Mouse (Mus musculus): ENCODE results near the gene Aldh3b1.

Gene Aldh3b1

GRCm38 (mm10) chr19:3910206-3910605 lies 19.4 kb downstream of the Aldh3b1 start:
- no peak for DNase-seq (ENCODE audit: low spot score)

GRCm38 (mm10) chr19:3907876-3908660 lies 21.5 kb downstream of the Aldh3b1 start:
- DNase-seq (ENCODE audit: low spot score) = no peak

- DNase-seq (ENCODE audit: low spot score) = peak; percentile 74
These were observed 22.5 kb downstream of the Aldh3b1 start, which contains the start of gene Tcirg1 for GRCm38 (mm10) chr19:3906795-3907786. Tcirg1 (minus strand) TSS chr19:3907133.

GRCm38 (mm10) chr19:3906326-3906725 lies 23.3 kb downstream of the Aldh3b1 start:
- no peak for DNase-seq (ENCODE audit: low spot score)

GRCm38 (mm10) chr19:3905261-3905969 lies 24.2 kb downstream of the Aldh3b1 start:
- DNase-seq (ENCODE audit: low spot score) = no peak

GRCm38 (mm10) chr19:3904363-3904675 lies 25.3 kb downstream of the Aldh3b1 start:
- DNase-seq (ENCODE audit: low spot score) = no peak

GRCm38 (mm10) chr19:3903648-3904362 lies 25.8 kb downstream of the Aldh3b1 start:
- DNase-seq (ENCODE audit: low spot score) = no peak

- no peak for DNase-seq (ENCODE audit: low spot score)
These were observed 26.6 kb downstream of the Aldh3b1 start for GRCm38 (mm10) chr19:3902966-3903365.

- DNase-seq (ENCODE audit: low spot score) = no peak
These were observed 30.0 kb downstream of the Aldh3b1 start for GRCm38 (mm10) chr19:3899618-3900017.

- no peak for DNase-seq (ENCODE audit: low spot score)
These were observed 30.7 kb downstream of the Aldh3b1 start for GRCm38 (mm10) chr19:3898952-3899351.

- DNase-seq (ENCODE audit: low spot score) = no peak
These were observed 32.1 kb downstream of the Aldh3b1 start for GRCm38 (mm10) chr19:3897557-3897956.

- DNase-seq (ENCODE audit: low spot score) = no peak
These were observed 33.4 kb downstream of the Aldh3b1 start for GRCm38 (mm10) chr19:3896208-3896607.

- DNase-seq (ENCODE audit: low spot score) = no peak
These were observed 34.4 kb downstream of the Aldh3b1 start for GRCm38 (mm10) chr19:3895171-3895631.

- DNase-seq (ENCODE audit: low spot score) = no peak
These were observed 35.3 kb downstream of the Aldh3b1 start for GRCm38 (mm10) chr19:3894294-3894693.

- no peak for DNase-seq (ENCODE audit: low spot score)
These were observed 36.0 kb downstream of the Aldh3b1 start for GRCm38 (mm10) chr19:3893545-3894116.

GRCm38 (mm10) chr19:3890181-3890580 lies 39.4 kb downstream of the Aldh3b1 start:
- DNase-seq (ENCODE audit: low spot score) = no peak

- no peak for DNase-seq (ENCODE audit: low spot score)
These were observed 40.5 kb downstream of the Aldh3b1 start for GRCm38 (mm10) chr19:3889096-3889495.

GRCm38 (mm10) chr19:3884325-3884990 lies 45.1 kb downstream of the Aldh3b1 start:
- no peak for DNase-seq (ENCODE audit: low spot score)

- no peak for DNase-seq (ENCODE audit: low spot score)
These were observed 47.4 kb downstream of the Aldh3b1 start for GRCm38 (mm10) chr19:3882214-3882613.

- DNase-seq (ENCODE audit: low spot score) = no peak
These were observed 49.4 kb downstream of the Aldh3b1 start for GRCm38 (mm10) chr19:3880054-3880848.
